Mouse (Mus musculus) lung, postnatal 0 days (tissue): ENCODE results near the gene Clcn6. TPM values are rescaled to one million over a fixed set of nuclear protein-coding genes. Genes with fewer than 3 reads are reported as not detected.

Experiments used
- ATAC-seq: fragments of 200-750 bp; cut with Nextera tagmentation; 2 replicates; pipeline ENCODE4 v1.8.0; 2017; ENCODE audit warnings: moderate library complexity
- DNase-seq: peaks from one replicate; pipeline ENCODE4 v3.0.0-alpha.2; 2016; ENCODE audit warnings: low spot score
- H3K27ac ChIP-seq: fragments of 300-500 bp; sonication (generic); 2 replicates; pipeline ENCODE4 v1.5.1; 2014; ENCODE audit warnings: antibody characterized with exemption, mild to moderate bottlenecking, low read length, mixed read lengths
- H3K27me3 ChIP-seq: fragments of 300-500 bp; sonication (generic); replicated peaks from 2 replicates; pipeline ENCODE4 v1.6.1; 2014; ENCODE audit warnings: low read length, mixed read lengths; ENCODE audit not compliant: insufficient read depth
- H3K36me3 ChIP-seq: fragments of 300-500 bp; sonication (generic); 2 replicates; pipeline ENCODE4 v1.6.1; 2014; ENCODE audit warnings: low read length, mixed read lengths; ENCODE audit not compliant: insufficient read depth
- H3K4me1 ChIP-seq: fragments of 300-500 bp; sonication (generic); 2 replicates; pipeline ENCODE4 v1.6.1; 2014; ENCODE audit warnings: antibody characterized with exemption, low read depth, low read length, mixed read lengths; ENCODE audit not compliant: insufficient read depth
- H3K4me2 ChIP-seq: fragments of 300-500 bp; sonication (generic); replicated peaks from 2 replicates; pipeline ENCODE4 v1.6.1; 2014; ENCODE audit warnings: low read depth, mild to moderate bottlenecking, low read length, moderate library complexity, mixed read lengths
- H3K4me3 ChIP-seq: fragments of 300-500 bp; sonication (generic); 2 replicates; pipeline ENCODE4 v1.5.1; 2014; ENCODE audit warnings: low read depth, low read length
- H3K9ac ChIP-seq: fragments of 300-500 bp; sonication (generic); replicated peaks from 2 replicates; pipeline ENCODE4 v1.6.1; 2014; ENCODE audit warnings: low read depth, mild to moderate bottlenecking
- H3K9me3 ChIP-seq: fragments of 300-500 bp; sonication (generic); 2 replicates; pipeline ENCODE4 v1.6.1; 2016; ENCODE audit warnings: low read length, mixed read lengths
- CTCF ChIP-seq: IDR thresholded peaks from 2 replicates; pipeline ENCODE4 v1.5.1; 2016; ENCODE audit warnings: antibody characterized with exemption, mild to moderate bottlenecking
- EP300 ChIP-seq: IDR thresholded peaks from 2 replicates; pipeline ENCODE4 v1.6.1; 2016; ENCODE audit warnings: antibody characterized with exemption, mild to moderate bottlenecking, control low read depth
- WGBS: fragments of 180-500 bp; shearing (Covaris S2); extraction: QIAGEN DNeasy Blood & Tissue Kit; methylation state at CpG from one replicate; pipeline ENCODE4 v1.1.7; 2014; 5-methylcytosine and 5-hydroxymethylcytosine counted together
- polyA plus RNA-seq: library from polyadenylated mRNA; unstranded; fragments of >200 nt; fragmentation: Nextera tagmentation; extraction: Ambion mirVana; gene quantifications from 2 replicates; pipeline ENCODE4 v1.2.1, GENCODE M21; 2015

Clcn6 gene
- polyA plus RNA-seq: 3.5 and 4.1 TPM in 2 replicates

DNA sequence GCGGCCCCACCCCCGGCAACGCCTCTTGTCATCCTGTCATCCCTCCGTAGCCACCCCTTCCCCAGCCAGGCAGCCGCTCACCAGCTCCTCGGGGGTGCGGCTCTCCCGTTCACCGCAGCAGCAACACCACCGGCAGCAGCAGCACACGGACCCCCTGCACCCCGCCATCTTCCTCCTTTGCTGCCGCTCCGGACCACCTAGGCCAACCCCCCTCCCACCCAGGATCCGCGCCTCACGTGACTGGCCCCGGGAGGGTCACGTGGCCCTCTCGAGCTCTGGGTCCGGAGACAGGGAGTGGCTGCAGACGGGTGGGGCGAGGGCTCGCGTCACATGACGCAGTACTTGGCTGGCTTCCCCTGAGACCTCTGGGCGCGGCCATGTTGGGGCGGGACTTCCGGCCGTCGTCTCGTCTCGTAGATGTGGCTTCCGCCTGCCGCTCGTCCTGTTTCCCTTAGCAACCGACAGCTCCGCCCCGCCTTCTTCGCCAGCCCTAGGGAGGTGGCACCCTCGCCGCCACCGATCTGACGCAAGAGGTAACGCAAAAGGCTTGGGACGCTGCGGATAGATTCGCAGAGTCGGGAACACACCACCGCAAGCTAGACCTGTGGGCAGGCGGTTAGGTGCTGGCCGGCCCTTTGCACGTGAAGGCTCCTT lies at the start of gene Clcn6, which contains the start of gene Mthfr:
Gene Clcn6 (minus strand): TSS at position 222 of the 654 bp plus-strand sequence.
Gene Mthfr (plus strand): TSS at position 478 of the 654 bp plus-strand sequence.
- under 1% methylated on average over 52 of the region's 54 CpGs for WGBS
- ATAC-seq (peak; percentile 95), DNase-seq (peak; percentile 99)
- peaks cover 17% of the 10 kb centered on the region; the same call in 1 of the 2 replicates for H3K4me1 ChIP-seq
- peak within 1 kb of the TSS; percentile 54 for H3K9ac ChIP-seq
- TF ChIP-seq EP300: peak; percentile 69
- TF ChIP-seq CTCF: 0 out of 2 replicates have a peak, but pooled peaks have one; percentile 22
- peak within 1 kb of the TSS; percentile 90 for H3K4me2 ChIP-seq
- H3K27ac ChIP-seq: peak within 1 kb of the TSS; percentile 84
- no peaks in the 10 kb centered on the region for H3K9me3 ChIP-seq
- peaks cover 4% of the 10 kb centered on the region; the same call in 1 of the 2 replicates for H3K36me3 ChIP-seq
- no peaks in the 10 kb centered on the region for H3K27me3 ChIP-seq
- H3K4me3 ChIP-seq: peak within 1 kb of the TSS; percentile 73

GRCm38 (mm10) chr4:148087907-148088527 lies 49.4 kb upstream of the Clcn6 start, which contains the start of gene Agtrap:
Gene Agtrap, minus strand, starts transcription at chr4:148088031.
- H3K27ac ChIP-seq: peak within 1 kb of the TSS; percentile 78

GRCm38 (mm10) chr4:148087091-148087906 lies 48.7 kb upstream of the Clcn6 start:
- Histone ChIP-seq H3K27ac (peak overlapping the region; percentile 78), H3K4me2 (peak overlapping the region; percentile 83), H3K4me3 (peak overlapping the region; percentile 76), H3K27me3 (no peaks in the 10 kb centered on the region), H3K36me3 (no peaks in the 10 kb centered on the region), H3K4me1 (peaks cover 16% of the 10 kb centered on the region), H3K9ac (peak overlapping the region; percentile 70), H3K9me3 (no peaks in the 10 kb centered on the region)
- peak; percentile 34 for ATAC-seq
- 3% methylated on average over 28 of the region's 30 CpGs for WGBS
- DNase-seq: peak; percentile 46
- TF ChIP-seq EP300 (no peak), CTCF (no peak)

More at GRCm38 (mm10) chr4:148087907-148088527, 49.4 kb upstream of the Clcn6 start, which contains the start of gene Agtrap:
- TF ChIP-seq CTCF: no peak
- no peak for TF ChIP-seq EP300
- ATAC-seq (peak; percentile 91), DNase-seq (peak; percentile 97)
- Histone ChIP-seq H3K27me3 (no peaks in the 10 kb centered on the region), H3K9me3 (no peaks in the 10 kb centered on the region), H3K9ac (peak within 1 kb of the TSS; percentile 70), H3K4me1 (peaks cover 16% of the 10 kb centered on the region), H3K4me3 (peak within 1 kb of the TSS; percentile 76), H3K4me2 (peak within 1 kb of the TSS; percentile 83), H3K36me3 (no peaks in the 10 kb centered on the region)
- WGBS: 6% methylated on average over 34 of the region's 34 CpGs

DNA sequence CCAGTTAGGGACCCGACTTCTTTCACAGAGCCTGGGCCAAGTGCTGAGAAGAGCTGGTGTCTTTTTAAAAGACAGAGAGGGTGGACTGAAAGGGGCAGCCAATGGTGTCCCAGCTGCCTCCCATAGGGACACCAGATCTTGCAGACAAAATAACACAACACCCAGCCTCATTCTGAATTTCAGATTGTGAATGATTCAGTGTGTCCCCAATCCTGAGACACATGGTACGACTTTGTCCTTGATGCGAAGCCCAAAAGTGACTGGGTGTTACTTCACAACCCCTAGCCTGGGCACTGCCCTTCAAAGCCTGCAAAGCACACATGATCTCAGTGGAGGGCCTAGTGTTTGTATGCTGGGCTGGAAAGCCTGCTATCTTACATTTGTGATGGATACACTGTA lies 47.3 kb upstream of the Clcn6 start:
- Histone ChIP-seq H3K9me3 (no peaks in the 10 kb centered on the region), H3K27me3 (no peaks in the 10 kb centered on the region), H3K4me3 (no peak overlapping the region), H3K4me2 (no peak overlapping the region), H3K27ac (no peak overlapping the region), H3K9ac (no peak overlapping the region), H3K36me3 (peaks cover 5% of the 10 kb centered on the region; the same call in 1 of the 2 replicates), H3K4me1 (peaks cover 16% of the 10 kb centered on the region)
- no peak for DNase-seq
- WGBS: 69% methylated on average over 3 of the region's 3 CpGs
- TF ChIP-seq EP300 (no peak), CTCF (no peak)
- no peak for ATAC-seq

DNA sequence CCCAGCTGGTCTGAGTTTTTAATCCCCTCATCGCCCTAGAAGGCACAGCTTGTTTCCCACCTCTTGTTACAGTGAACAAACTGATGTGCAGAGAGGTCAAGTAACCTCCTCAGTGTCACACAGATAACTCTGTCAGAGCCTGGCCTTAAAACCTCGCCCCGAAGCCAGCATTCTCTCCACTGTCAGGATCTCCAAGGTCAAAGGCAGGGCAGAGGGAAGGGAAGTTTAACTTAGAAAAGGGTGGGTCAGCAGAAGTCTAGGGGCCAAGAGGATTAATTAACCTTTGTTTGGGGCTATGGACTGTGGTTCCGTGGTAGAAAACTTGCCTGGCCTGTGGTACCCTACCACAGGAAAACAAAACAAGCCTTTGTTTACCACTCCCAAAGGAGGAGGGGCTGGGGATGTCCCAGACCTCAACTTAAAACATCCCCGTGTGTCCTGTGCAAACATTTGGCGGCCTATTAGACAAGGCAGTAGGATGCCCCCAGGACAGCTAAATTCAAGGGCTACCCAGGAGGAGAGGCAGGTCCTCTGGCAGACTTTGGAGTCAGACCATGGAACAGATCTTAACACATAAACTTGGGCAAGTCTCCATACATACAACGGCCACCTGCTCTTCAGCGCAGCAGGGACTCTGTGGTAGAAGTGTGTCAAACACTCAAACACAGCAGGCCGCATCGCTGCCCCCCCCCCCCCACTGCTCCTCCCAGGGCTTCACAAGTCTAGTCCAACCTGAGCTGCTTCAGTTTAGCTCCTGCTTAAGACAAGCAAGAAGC lies 46.7 kb upstream of the Clcn6 start:
- H3K36me3 ChIP-seq: peaks cover 5% of the 10 kb centered on the region; the same call in 1 of the 2 replicates
- DNase-seq: no peak
- H3K27me3 ChIP-seq: no peaks in the 10 kb centered on the region
- ATAC-seq: peak; percentile 3; the same call in 1 of the 2 replicates
- WGBS: 44% methylated on average over 10 of the region's 10 CpGs
- no peak overlapping the region for H3K4me2 ChIP-seq
- H3K27ac ChIP-seq: no peak overlapping the region
- H3K9me3 ChIP-seq: no peaks in the 10 kb centered on the region
- TF ChIP-seq EP300 (0 out of 2 replicates have a peak, but pooled peaks have one; percentile 21), CTCF (no peak)
- H3K4me1 ChIP-seq: peaks cover 16% of the 10 kb centered on the region
- no peak overlapping the region for H3K9ac ChIP-seq
- H3K4me3 ChIP-seq: no peak overlapping the region
